Mouse (Mus musculus): ENCODE data around the gene Lrrc42. TPM values are rescaled to one million over a fixed set of nuclear protein-coding genes. Genes with fewer than 3 reads are reported as not detected.

The Lrrc42 gene
- polyA plus RNA-seq, 1 experiment = 6.9 TPM

GRCm38 (mm10) chr4:107226313-107226712 lies 27.0 kb downstream of the Lrrc42 start:
- Histone ChIP-seq H3K27ac (replicated peaks; ENCODE audit: low read depth, low read length) (no peak overlapping the region), H3K4me1 (ENCODE audit: control insufficient read depth, insufficient read depth, insufficient read length, low read length) (no peaks in the 10 kb centered on the region), H3K4me3 (ENCODE audit: insufficient read depth, low read depth, low read length) (no peak overlapping the region)

GRCm38 (mm10) chr4:107223225-107224204 lies 29.8 kb downstream of the Lrrc42 start:
- Histone ChIP-seq H3K4me1 (ENCODE audit: control insufficient read depth, insufficient read depth, insufficient read length, low read length) (no peaks in the 10 kb centered on the region), H3K4me3 (ENCODE audit: insufficient read depth, low read depth, low read length) (no peak overlapping the region)

GRCm38 (mm10) chr4:107221524-107221923 lies 31.8 kb downstream of the Lrrc42 start:
- Histone ChIP-seq H3K4me1 (ENCODE audit: control insufficient read depth, insufficient read depth, insufficient read length, low read length) (no peaks in the 10 kb centered on the region; the same call in 1 of the 2 replicates), H3K4me3 (ENCODE audit: insufficient read depth, low read depth, low read length) (no peak overlapping the region), H3K27ac (replicated peaks; ENCODE audit: low read depth, low read length) (no peak overlapping the region)

More at GRCm38 (mm10) chr4:107223225-107224204, 29.8 kb downstream of the Lrrc42 start:
- no peak overlapping the region for H3K27ac ChIP-seq (replicated peaks; ENCODE audit: low read depth, low read length)

GRCm38 (mm10) chr4:107217574-107217973 lies 35.8 kb downstream of the Lrrc42 start:
- H3K4me3 ChIP-seq (ENCODE audit: insufficient read depth, low read depth, low read length) = no peak overlapping the region
- H3K27ac ChIP-seq (replicated peaks; ENCODE audit: low read depth, low read length) = no peak overlapping the region
- H3K4me1 ChIP-seq (ENCODE audit: control insufficient read depth, insufficient read depth, insufficient read length, low read length) = no peaks in the 10 kb centered on the region; the same call in 1 of the 2 replicates

- Histone ChIP-seq H3K4me3 (ENCODE audit: insufficient read depth, low read depth, low read length) (no peak overlapping the region), H3K27ac (replicated peaks; ENCODE audit: low read depth, low read length) (no peak overlapping the region), H3K4me1 (ENCODE audit: control insufficient read depth, insufficient read depth, insufficient read length, low read length) (no peaks in the 10 kb centered on the region; the same call in 1 of the 2 replicates)
Observed at GRCm38 (mm10) chr4:107213279-107214011, 39.9 kb downstream of the Lrrc42 start.

- Histone ChIP-seq H3K4me1 (ENCODE audit: control insufficient read depth, insufficient read depth, insufficient read length, low read length) (no peaks in the 10 kb centered on the region), H3K4me3 (ENCODE audit: insufficient read depth, low read depth, low read length) (no peak overlapping the region), H3K27ac (replicated peaks; ENCODE audit: low read depth, low read length) (no peak overlapping the region)
Observed at GRCm38 (mm10) chr4:107211936-107212335, 41.4 kb downstream of the Lrrc42 start.

GRCm38 (mm10) chr4:107211465-107211864 lies 41.9 kb downstream of the Lrrc42 start:
- no peaks in the 10 kb centered on the region for H3K4me1 ChIP-seq (ENCODE audit: control insufficient read depth, insufficient read depth, insufficient read length, low read length)
- H3K27ac ChIP-seq (replicated peaks; ENCODE audit: low read depth, low read length) = no peak overlapping the region
- H3K4me3 ChIP-seq (ENCODE audit: insufficient read depth, low read depth, low read length) = no peak overlapping the region

GRCm38 (mm10) chr4:107210483-107211097 lies 42.7 kb downstream of the Lrrc42 start:
- H3K4me3 ChIP-seq (ENCODE audit: insufficient read depth, low read depth, low read length) = no peak overlapping the region
- H3K4me1 ChIP-seq (ENCODE audit: control insufficient read depth, insufficient read depth, insufficient read length, low read length) = no peaks in the 10 kb centered on the region
- no peak overlapping the region for H3K27ac ChIP-seq (replicated peaks; ENCODE audit: low read depth, low read length)

GRCm38 (mm10) chr4:107208880-107209279 lies 44.5 kb downstream of the Lrrc42 start, which contains the start of gene Ldlrad1:
Gene Ldlrad1, plus strand, starts transcription at chr4:107209180.
- no peak within 1 kb of the TSS for H3K27ac ChIP-seq (replicated peaks; ENCODE audit: low read depth, low read length)

GRCm38 (mm10) chr4:107207016-107207415 lies 46.3 kb downstream of the Lrrc42 start:
- Histone ChIP-seq H3K4me3 (ENCODE audit: insufficient read depth, low read depth, low read length) (no peak overlapping the region), H3K27ac (replicated peaks; ENCODE audit: low read depth, low read length) (no peak overlapping the region), H3K4me1 (ENCODE audit: control insufficient read depth, insufficient read depth, insufficient read length, low read length) (no peaks in the 10 kb centered on the region)

More at GRCm38 (mm10) chr4:107208880-107209279, 44.5 kb downstream of the Lrrc42 start, which contains the start of gene Ldlrad1:
- no peak within 1 kb of the TSS for H3K4me3 ChIP-seq (ENCODE audit: insufficient read depth, low read depth, low read length)
- no peaks in the 10 kb centered on the region for H3K4me1 ChIP-seq (ENCODE audit: control insufficient read depth, insufficient read depth, insufficient read length, low read length)

GRCm38 (mm10) chr4:107203001-107203400 lies 50.3 kb downstream of the Lrrc42 start:
- Histone ChIP-seq H3K4me3 (ENCODE audit: insufficient read depth, low read depth, low read length) (no peak overlapping the region), H3K4me1 (ENCODE audit: control insufficient read depth, insufficient read depth, insufficient read length, low read length) (no peaks in the 10 kb centered on the region), H3K27ac (replicated peaks; ENCODE audit: low read depth, low read length) (no peak overlapping the region)

GRCm38 (mm10) chr4:107201779-107202178 lies 51.6 kb downstream of the Lrrc42 start:
- H3K27ac ChIP-seq (replicated peaks; ENCODE audit: low read depth, low read length) = no peak overlapping the region
- no peak overlapping the region for H3K4me3 ChIP-seq (ENCODE audit: insufficient read depth, low read depth, low read length)
- no peaks in the 10 kb centered on the region for H3K4me1 ChIP-seq (ENCODE audit: control insufficient read depth, insufficient read depth, insufficient read length, low read length)

- no peaks in the 10 kb centered on the region for H3K4me1 ChIP-seq (ENCODE audit: control insufficient read depth, insufficient read depth, insufficient read length, low read length)
- no peak overlapping the region for H3K27ac ChIP-seq (replicated peaks; ENCODE audit: low read depth, low read length)
- no peak overlapping the region for H3K4me3 ChIP-seq (ENCODE audit: insufficient read depth, low read depth, low read length)
Observed at GRCm38 (mm10) chr4:107198072-107198471, 55.3 kb downstream of the Lrrc42 start.

- H3K27ac ChIP-seq (replicated peaks; ENCODE audit: low read depth, low read length) = no peak overlapping the region
- no peaks in the 10 kb centered on the region for H3K4me1 ChIP-seq (ENCODE audit: control insufficient read depth, insufficient read depth, insufficient read length, low read length)
- H3K4me3 ChIP-seq (ENCODE audit: insufficient read depth, low read depth, low read length) = no peak overlapping the region
Observed at GRCm38 (mm10) chr4:107196454-107196853, 56.9 kb downstream of the Lrrc42 start.

- Histone ChIP-seq H3K4me3 (ENCODE audit: insufficient read depth, low read depth, low read length) (no peak overlapping the region), H3K27ac (replicated peaks; ENCODE audit: low read depth, low read length) (no peak overlapping the region), H3K4me1 (ENCODE audit: control insufficient read depth, insufficient read depth, insufficient read length, low read length) (no peaks in the 10 kb centered on the region)
Observed at GRCm38 (mm10) chr4:107193841-107194240, 59.5 kb downstream of the Lrrc42 start.
